Mouse (Mus musculus): Measurements from ENCODE around the gene Klhdc7a.

Gene Klhdc7a

GRCm38 (mm10) chr4:139960086-139960713, 7.6 kb downstream of the Klhdc7a start:
- DNase-seq = no peak

- DNase-seq = no peak
Measured at GRCm38 (mm10) chr4:139959188-139959587, 8.6 kb downstream of the Klhdc7a start.

GRCm38 (mm10) chr4:139950876-139951485, 16.8 kb downstream of the Klhdc7a start:
- no peak for DNase-seq

GRCm38 (mm10) chr4:139950431-139950848, 17.4 kb downstream of the Klhdc7a start:
- no peak for DNase-seq

GRCm38 (mm10) chr4:139948591-139948990, 19.2 kb downstream of the Klhdc7a start:
- no peak for DNase-seq

GRCm38 (mm10) chr4:139947341-139947740, 20.5 kb downstream of the Klhdc7a start:
- DNase-seq = no peak

GRCm38 (mm10) chr4:139941831-139942230, 26.0 kb downstream of the Klhdc7a start:
- DNase-seq = no peak

- no peak for DNase-seq
Measured at GRCm38 (mm10) chr4:139935557-139935956, 32.3 kb downstream of the Klhdc7a start.

- DNase-seq = no peak
Measured at GRCm38 (mm10) chr4:139932970-139933801, 34.6 kb downstream of the Klhdc7a start.

- no peak for DNase-seq
Measured at GRCm38 (mm10) chr4:139931790-139932510, 35.9 kb downstream of the Klhdc7a start.

- no peak for DNase-seq
Measured at GRCm38 (mm10) chr4:139930885-139931284, 36.9 kb downstream of the Klhdc7a start.

GRCm38 (mm10) chr4:139926161-139926561, 41.7 kb downstream of the Klhdc7a start:
- no peak for DNase-seq

- DNase-seq = no peak
Measured at GRCm38 (mm10) chr4:139925275-139926160, 42.3 kb downstream of the Klhdc7a start.

GRCm38 (mm10) chr4:139916731-139917130, 51.1 kb downstream of the Klhdc7a start:
- DNase-seq = no peak
